Mouse (Mus musculus): ENCODE measurements around the gene Esp23. TPM values are rescaled to one million over a fixed set of nuclear protein-coding genes. Genes with fewer than 3 reads are reported as not detected.

The Esp23 gene
- not detected for total RNA-seq (2023)

GRCm38 (mm10) chr17:39076937-39077336 is at the start of gene Esp23:
Gene Esp23 (minus strand): TSS chr17:39077037.

DNA sequence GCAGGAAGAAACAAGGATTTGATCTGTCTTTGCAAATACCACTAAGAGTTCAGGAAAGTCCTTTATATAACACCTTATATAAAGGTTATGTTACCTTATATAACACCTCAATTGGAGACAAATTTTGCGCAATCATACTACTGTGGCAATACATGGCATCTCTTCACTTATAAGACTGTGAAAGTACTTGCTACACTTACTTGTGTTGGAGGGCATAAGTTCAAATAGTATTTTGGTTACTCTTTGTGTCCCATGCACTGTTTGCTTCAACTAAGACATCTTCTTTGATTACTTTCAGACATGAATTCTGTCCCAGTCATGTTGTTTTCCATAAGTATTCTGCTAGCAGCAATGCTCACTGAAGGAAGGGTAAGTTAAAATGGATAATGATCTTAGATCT is 18.2 kb upstream of the Esp23 start, which contains the start of gene Esp22:
Gene Esp22, plus strand, starts transcription at position 301 of the 400 bp plus-strand sequence.

GRCm38 (mm10) chr17:39043241-39043640 is 33.6 kb downstream of the Esp23 start, which contains the start of gene Gm21903:
Gene Gm21903 (minus strand): TSS chr17:39043341.

DNA sequence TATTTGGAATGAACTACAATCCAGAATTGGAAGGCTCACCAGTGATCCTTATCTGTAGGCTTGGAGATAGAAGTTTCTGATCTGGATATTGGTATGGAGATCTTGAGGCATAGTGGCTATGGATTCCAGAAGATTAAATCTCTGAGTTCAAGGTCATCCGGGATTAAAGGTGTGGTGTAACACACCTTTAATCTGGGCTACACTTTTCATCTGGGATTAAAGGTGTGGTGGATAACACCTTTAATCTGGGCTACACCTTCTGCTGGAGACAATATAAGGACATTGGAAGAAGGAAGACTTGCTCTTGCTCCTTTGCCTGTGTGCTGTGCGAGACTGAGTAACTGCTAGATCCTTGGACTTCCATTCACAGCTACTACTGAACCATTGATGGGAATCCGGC is 40.4 kb downstream of the Esp23 start, which contains the start of gene Esp24:
Gene Esp24, plus strand, starts transcription at position 301 of the 400 bp plus-strand sequence.

Other genes starting within 250 kb of the Esp23 start
- gene Esp24, start 40.3 kb downstream of the Esp23 start, total RNA-seq (2023): not detected
- gene Gm21903, start 33.7 kb downstream of the Esp23 start, total RNA-seq (2023): not detected
- gene Esp22, start 18.3 kb upstream of the Esp23 start, total RNA-seq (2023): not detected

Measured in T-cell, adult 66 days (primary cell).